Mouse (Mus musculus): ENCODE results near the gene Camkk1.

GRCm38 (mm10) chr11:73031536-73031935 lies 12.7 kb downstream of the Camkk1 start:
- TF ChIP-seq POLR2A (IDR thresholded peaks at IDR 0.05; ENCODE audit: borderline replicate concordance, extremely low read depth, insufficient read depth, insufficient read length, poor library complexity, severe bottlenecking) (no peak), CTCF (IDR thresholded peaks at IDR 0.05; ENCODE audit: borderline replicate concordance, extremely low read depth, insufficient read depth, insufficient read length) (no peak)

Measured in brain, embryonic 14.5 days (tissue).